In the genomic region with DNA sequence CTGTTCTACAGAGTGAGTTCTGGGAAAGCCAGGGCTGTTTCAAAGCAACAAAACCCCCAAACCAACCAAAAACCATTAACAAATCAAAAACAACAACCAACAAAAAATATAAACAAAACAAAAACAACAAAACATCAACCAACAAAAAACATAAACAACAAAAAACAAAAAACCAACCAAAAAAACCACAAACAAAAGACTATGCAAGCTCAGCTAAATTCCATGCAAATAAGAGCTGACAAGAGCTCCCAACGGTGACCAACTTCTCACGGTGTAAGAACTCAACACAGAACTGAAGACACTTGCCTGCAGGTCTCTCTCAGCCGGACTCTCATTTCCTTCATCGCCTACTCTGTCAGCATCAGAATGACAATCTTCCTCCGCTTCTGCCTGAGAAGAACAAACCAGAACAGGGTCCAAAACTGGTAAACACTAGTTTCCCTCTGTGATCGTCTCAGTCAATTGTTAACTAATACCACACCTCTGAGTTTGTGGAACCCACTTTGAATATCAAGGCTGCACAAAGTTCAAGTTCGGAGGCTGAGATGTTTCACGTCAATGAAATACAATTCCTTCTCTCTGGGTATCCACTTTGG, we compare ENCODE assay signal across 22 mouse cellular contexts. TPM values are rescaled to one million over a fixed set of nuclear protein-coding genes. Genes with fewer than 3 reads are reported as not detected.
DNase-seq lines count a peak whose midpoint lies in the region; ATAC-seq lines count a peak whose summit lies in the region.
"Had no signal": no experiment of that assay in that cellular context is flagged by ENCODE, and none has a peak within 500 bp of the region (broad histone marks: within the 10 kb centered on the region; RNA-seq: fewer than 3 reads in every experiment).

No protein-coding gene starts in this region.

- H3K36me3 ChIP-seq in intestine, embryonic 15.5 days, result peaks cover 4% of the 10 kb centered on the region; the same call in 1 of the 2 replicates
- H3K36me3 ChIP-seq in liver, embryonic 16.5 days (ENCODE audit: control insufficient read depth, insufficient read depth), result peaks cover 43% of the 10 kb centered on the region
- H3K36me3 ChIP-seq in embryonic facial prominence, embryonic 10.5 days (replicated peaks), result peaks cover 34% of the 10 kb centered on the region
- H3K36me3 ChIP-seq: stomach, embryonic 15.5 days had no signal

- peaks cover 5% of the 10 kb centered on the region; the same call in 1 of the 2 replicates for H3K4me1 ChIP-seq in intestine, embryonic 15.5 days (replicated peaks)
- peaks cover 34% of the 10 kb centered on the region for H3K4me1 ChIP-seq in liver, embryonic 16.5 days (ENCODE audit: control insufficient read depth, low read depth, low read length)
- peaks cover 18% of the 10 kb centered on the region for H3K4me1 ChIP-seq in embryonic facial prominence, embryonic 10.5 days

- ATAC-seq in intestine, embryonic 15.5 days, result no peak
- ATAC-seq in liver, embryonic 16.5 days (ENCODE audit: low read depth), result no peak
- no peak for ATAC-seq in activated CD4-positive, CD25-positive, alpha-beta regulatory T cell, adult 4 months
- ATAC-seq in cerebellum, adult (ENCODE audit: insufficient number of reproducible peaks, low FRiP score, low TSS enrichment), result no peak
- ATAC-seq: forebrain, postnatal 0 days; lung, postnatal 0 days; midbrain, embryonic 16.5 days had no signal

- no peaks in the 10 kb centered on the region for H3K9me3 ChIP-seq in intestine, embryonic 15.5 days
- H3K9me3 ChIP-seq in liver, embryonic 16.5 days (replicated peaks; ENCODE audit: control insufficient read depth, low read length), result no peaks in the 10 kb centered on the region
- H3K9me3 ChIP-seq in embryonic facial prominence, embryonic 10.5 days, result no peaks in the 10 kb centered on the region
- H3K9me3 ChIP-seq: limb, embryonic 13.5 days; stomach, embryonic 15.5 days had no signal

- no peak overlapping the region for H3K4me3 ChIP-seq in intestine, embryonic 15.5 days (replicated peaks)
- H3K4me3 ChIP-seq in liver, embryonic 16.5 days (ENCODE audit: low read depth, low read length), result peak overlapping the region; percentile 97
- no peak overlapping the region for H3K4me3 ChIP-seq in embryonic facial prominence, embryonic 10.5 days
- H3K4me3 ChIP-seq: gastrocnemius, adult 2 months; limb, embryonic 13.5 days; stomach, embryonic 15.5 days had no signal

- DNase-seq in A20 (ENCODE audit: low read depth, low spot score) (peak; percentile 69), ES-CJ7 (ENCODE audit: low read depth, low spot score) (peak; percentile 82)
- DNase-seq in embryonic facial prominence, embryonic 10.5 days (ENCODE audit: low spot score), result no peak
- DNase-seq: cerebellum, adult 11-12 months; cerebellum, postnatal 36 days; forebrain, postnatal 0 days; gastrocnemius, adult 2 months; heart, adult 18-20 months; thymus, adult 2 months had no signal

- H3K9ac ChIP-seq in intestine, embryonic 15.5 days, result no peak overlapping the region
- peak overlapping the region; percentile 100 for H3K9ac ChIP-seq in liver, embryonic 16.5 days (ENCODE audit: low read depth, low read length)
- H3K9ac ChIP-seq: forebrain, postnatal 0 days; limb, embryonic 13.5 days; stomach, embryonic 15.5 days had no signal

- 0 out of 2 replicates have a peak overlapping the region, but pooled peaks have one; percentile 45 for H3K27ac ChIP-seq in intestine, embryonic 15.5 days
- H3K27ac ChIP-seq in liver, embryonic 16.5 days (ENCODE audit: low read length), result peak overlapping the region; percentile 98
- no peak overlapping the region for H3K27ac ChIP-seq in embryonic facial prominence, embryonic 10.5 days (replicated peaks)
- H3K27ac ChIP-seq: gastrocnemius, adult 2 months; kidney, postnatal 0 days; limb, embryonic 13.5 days; stomach, embryonic 15.5 days had no signal

- no peaks in the 10 kb centered on the region for H3K27me3 ChIP-seq in intestine, embryonic 15.5 days (replicated peaks)
- no peaks in the 10 kb centered on the region for H3K27me3 ChIP-seq in liver, embryonic 16.5 days (ENCODE audit: control insufficient read depth, insufficient read depth, low read depth, low read length)
- no peaks in the 10 kb centered on the region for H3K27me3 ChIP-seq in embryonic facial prominence, embryonic 10.5 days (replicated peaks; ENCODE audit: low read depth, poor library complexity, severe bottlenecking)
- H3K27me3 ChIP-seq: limb, embryonic 13.5 days; stomach, embryonic 15.5 days had no signal

- WGBS in intestine, embryonic 15.5 days, result 78% methylated on average over 8 of the region's 8 CpGs
- WGBS in liver, embryonic 16.5 days (ENCODE audit: insufficient replicate concordance), result 75% methylated on average over 8 of the region's 8 CpGs
- 88% methylated on average over 8 of the region's 8 CpGs for WGBS in embryonic facial prominence, embryonic 10.5 days

- no peak overlapping the region for H3K4me2 ChIP-seq in intestine, embryonic 15.5 days (replicated peaks)
- H3K4me2 ChIP-seq in liver, embryonic 16.5 days (ENCODE audit: low read depth, low read length), result peak overlapping the region; percentile 95
- H3K4me2 ChIP-seq: limb, embryonic 13.5 days; stomach, embryonic 15.5 days had no signal

RNA-seq across cellular contexts. Expression of a gene that starts 4.8 kb away (rescaled TPM):
- 40.9 and 41.2 TPM in 2 replicates for polyA plus RNA-seq in intestine, embryonic 15.5 days (2015; fragmentation: Nextera tagmentation; extraction: Ambion mirVana)
- 65.3 and 66.2 TPM in 2 replicates for polyA plus RNA-seq in liver, embryonic 16.5 days (2015; fragmentation: Nextera tagmentation; extraction: Ambion mirVana)
- 10 to 100 TPM; 18.0 to 20.3 TPM for polyA plus RNA-seq in activated CD4-positive, CD25-positive, alpha-beta regulatory T cell, adult 4 months (2017; shearing (Covaris generic))
- polyA plus RNA-seq in embryonic facial prominence, embryonic 10.5 days (2016; fragmentation: Nextera tagmentation; extraction: Ambion mirVana), result 22.9 and 24.7 TPM in 2 replicates

RNA-seq across cellular contexts. Expression of a gene that starts 4.9 kb away (rescaled TPM):
- polyA plus RNA-seq in intestine, embryonic 15.5 days (2015; fragmentation: Nextera tagmentation; extraction: Ambion mirVana), result 25.7 and 26.3 TPM in 2 replicates
- polyA plus RNA-seq in liver, embryonic 16.5 days (2015; fragmentation: Nextera tagmentation; extraction: Ambion mirVana), result 4.6 and 5.5 TPM in 2 replicates
- polyA plus RNA-seq in activated CD4-positive, CD25-positive, alpha-beta regulatory T cell, adult 4 months (2017; shearing (Covaris generic)), result 1 to 10 TPM; 8.1 to 9.5 TPM
- polyA plus RNA-seq in embryonic facial prominence, embryonic 10.5 days (2016; fragmentation: Nextera tagmentation; extraction: Ambion mirVana), result 38.1 and 40.6 TPM in 2 replicates

RNA-seq across cellular contexts. Expression of a gene that starts 52.3 kb away (rescaled TPM):
- polyA plus RNA-seq in intestine, embryonic 15.5 days (2015; fragmentation: Nextera tagmentation; extraction: Ambion mirVana), result not detected in 2 replicates
- polyA plus RNA-seq in liver, embryonic 16.5 days (2015; fragmentation: Nextera tagmentation; extraction: Ambion mirVana), result not detected in 2 replicates
- under 1 TPM in 1 of 2 experiments, not detected in 1; 0.21 TPM for polyA plus RNA-seq in activated CD4-positive, CD25-positive, alpha-beta regulatory T cell, adult 4 months (2017; shearing (Covaris generic))
- 0.09 TPM in 1 of 2 replicates, not detected in the other for polyA plus RNA-seq in embryonic facial prominence, embryonic 10.5 days (2016; fragmentation: Nextera tagmentation; extraction: Ambion mirVana)
- polyA plus RNA-seq: brain, embryonic 14.5 days; forebrain, postnatal 0 days; heart, postnatal 0 days; hindbrain, embryonic 11.5 days; limb, embryonic 13.5 days; midbrain, embryonic 16.5 days; stomach, embryonic 15.5 days; urinary bladder, adult 2 months had no signal
